Mouse (Mus musculus) heart, adult 8-10 months (tissue): ENCODE measurements around the gene Gnptg. TPM values are rescaled to one million over a fixed set of nuclear protein-coding genes. Genes with fewer than 3 reads are reported as not detected.
"Not testable (repeated sequence)": the region's sequence is repeated elsewhere in the genome, so short reads cannot be mapped to it uniquely, and the experiment has no call there.

Experiments used
- DNase-seq: peaks from one replicate; pipeline ENCODE4 v3.0.0; 2022; ENCODE audit warnings: low spot score
- total RNA-seq, 4 experiments: library from RNA; stranded (reverse); gene quantifications; 2 replicates each; pipeline ENCODE4 v1.2.4; 2022

Gnptg gene
- total RNA-seq, 4 experiments from 2014 or later = 11.6 to 17.1 (median 14.5) TPM

DNA sequence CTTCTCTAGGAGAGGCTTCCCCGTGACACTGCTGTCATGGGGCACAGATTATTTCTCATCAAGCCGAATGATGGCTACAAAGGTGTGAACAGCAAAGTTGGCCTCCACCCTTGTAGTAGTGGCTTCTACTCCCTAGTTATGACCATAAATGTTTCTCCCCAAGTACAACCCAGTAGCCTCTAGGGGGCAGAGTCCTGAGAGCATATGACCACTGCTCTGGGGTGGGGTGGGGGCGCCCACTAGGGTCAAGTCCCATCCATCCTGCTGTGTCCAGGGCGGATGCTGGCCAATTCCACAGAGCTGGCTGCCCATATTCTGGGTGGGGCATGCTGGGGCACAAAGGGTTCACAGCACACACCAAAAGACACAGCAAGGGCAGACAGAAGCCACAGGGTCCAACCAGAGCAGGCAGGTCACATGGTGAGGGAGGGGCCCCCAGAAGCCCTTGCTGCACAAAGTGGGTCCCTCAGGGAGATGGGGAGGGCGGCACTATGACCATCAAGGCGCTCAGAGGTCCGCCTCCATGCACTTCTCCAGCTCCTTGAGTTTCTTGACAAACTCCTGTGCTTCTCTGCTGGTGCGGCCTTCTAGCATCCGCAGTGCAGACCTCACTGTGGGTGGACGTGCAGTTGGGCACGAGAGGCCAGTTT lies 3.3 kb upstream of the Gnptg start:
- DNase-seq = no peak

DNA sequence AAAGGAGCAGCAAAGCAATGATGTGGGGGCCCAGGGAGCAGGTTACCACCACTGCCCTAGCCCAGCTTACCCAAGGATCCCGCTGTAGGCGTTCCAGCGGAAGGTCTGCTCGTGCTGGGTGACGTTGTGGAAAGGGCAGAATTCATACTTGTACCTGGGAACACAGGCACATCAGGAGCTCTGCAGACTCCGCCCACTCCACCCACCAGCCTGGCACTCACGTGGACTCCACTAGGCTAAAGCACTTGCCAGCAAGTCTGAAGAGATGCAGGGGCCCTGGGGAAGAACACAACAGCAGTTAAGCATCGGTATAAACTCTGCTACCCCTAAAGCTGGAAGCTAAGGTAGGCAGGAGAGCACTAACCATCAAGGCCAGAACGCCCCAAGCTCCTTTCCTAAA lies 4.3 kb downstream of the Gnptg start:
- DNase-seq = no peak

- not testable (repeated sequence) for DNase-seq
These were observed 8.3 kb downstream of the Gnptg start for GRCm38 (mm10) chr17:25231621-25232020.

- DNase-seq = no peak
These were observed 9.2 kb downstream of the Gnptg start for GRCm38 (mm10) chr17:25230700-25231099.

DNA sequence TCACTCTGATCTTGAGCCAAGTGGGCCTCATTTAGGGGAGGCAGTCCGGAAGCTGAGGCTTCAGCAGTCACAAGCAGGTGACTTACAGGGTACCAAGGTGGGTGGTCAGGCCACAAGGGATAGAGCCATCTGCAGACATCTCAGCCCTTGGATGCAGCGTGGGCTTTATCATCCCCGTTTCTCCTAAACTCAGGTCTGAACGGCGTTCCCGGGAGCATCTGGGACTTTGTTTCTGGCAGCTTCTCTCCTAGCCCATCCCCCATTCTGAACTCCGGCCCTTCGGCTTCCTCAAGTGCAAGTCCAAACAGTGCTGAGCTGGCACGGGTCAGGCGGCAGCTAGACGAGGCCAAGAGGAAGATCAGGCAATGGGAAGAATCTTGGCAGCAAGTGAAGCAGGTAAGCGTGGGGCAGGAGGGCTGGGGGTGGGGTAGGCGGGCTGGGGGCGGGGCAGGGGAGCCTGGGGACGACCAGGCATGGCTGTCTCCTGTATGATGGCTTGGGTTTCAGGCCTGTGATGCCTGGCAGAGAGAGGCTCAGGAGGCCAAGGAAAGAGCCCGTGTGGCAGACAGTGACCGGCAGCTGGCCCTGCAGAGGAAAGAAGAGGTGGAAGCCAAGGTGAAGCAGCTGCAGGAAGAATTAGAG lies 9.8 kb downstream of the Gnptg start:
- not testable (repeated sequence) for DNase-seq

DNA sequence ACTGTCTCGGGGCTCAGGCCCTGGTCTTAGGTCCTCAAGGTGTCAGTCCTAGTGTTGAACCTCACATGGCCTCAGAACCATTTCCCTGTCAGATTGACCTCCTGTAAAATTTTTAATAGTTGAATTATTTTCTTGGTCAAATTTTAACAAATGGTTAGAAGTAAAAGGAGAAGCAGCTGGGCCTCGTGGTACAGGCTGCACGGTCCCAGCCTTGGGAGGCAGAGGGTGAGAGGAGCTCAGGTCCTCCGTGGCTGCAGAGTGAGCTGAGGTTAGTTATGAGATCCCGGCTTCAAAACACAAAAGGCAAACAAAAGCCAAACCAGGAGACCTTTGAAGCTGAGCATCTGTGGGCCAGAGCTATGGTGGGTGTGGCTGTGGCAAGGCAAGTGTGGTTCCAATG lies 11.9 kb downstream of the Gnptg start:
- no peak for DNase-seq

DNA sequence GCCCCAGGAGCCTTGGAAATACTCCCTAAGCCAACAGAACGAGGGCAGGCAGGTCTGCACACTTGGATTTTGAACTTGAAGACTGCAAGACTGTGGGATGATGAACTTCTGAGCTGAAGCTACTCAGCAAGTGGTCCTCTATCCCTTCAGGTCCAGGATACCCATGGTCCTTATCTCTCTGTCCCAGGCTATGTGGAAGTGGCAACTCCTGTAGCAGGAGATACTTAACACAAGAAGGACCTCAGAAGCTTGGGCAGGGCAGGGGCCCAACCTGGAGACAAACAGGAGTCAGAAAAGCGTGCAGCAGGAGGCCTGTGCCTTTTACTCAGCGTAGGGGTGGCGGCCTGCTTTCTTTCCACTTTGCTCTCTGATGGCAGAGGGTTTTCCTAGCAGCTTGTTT lies 14.3 kb downstream of the Gnptg start:
- no peak for DNase-seq

DNA sequence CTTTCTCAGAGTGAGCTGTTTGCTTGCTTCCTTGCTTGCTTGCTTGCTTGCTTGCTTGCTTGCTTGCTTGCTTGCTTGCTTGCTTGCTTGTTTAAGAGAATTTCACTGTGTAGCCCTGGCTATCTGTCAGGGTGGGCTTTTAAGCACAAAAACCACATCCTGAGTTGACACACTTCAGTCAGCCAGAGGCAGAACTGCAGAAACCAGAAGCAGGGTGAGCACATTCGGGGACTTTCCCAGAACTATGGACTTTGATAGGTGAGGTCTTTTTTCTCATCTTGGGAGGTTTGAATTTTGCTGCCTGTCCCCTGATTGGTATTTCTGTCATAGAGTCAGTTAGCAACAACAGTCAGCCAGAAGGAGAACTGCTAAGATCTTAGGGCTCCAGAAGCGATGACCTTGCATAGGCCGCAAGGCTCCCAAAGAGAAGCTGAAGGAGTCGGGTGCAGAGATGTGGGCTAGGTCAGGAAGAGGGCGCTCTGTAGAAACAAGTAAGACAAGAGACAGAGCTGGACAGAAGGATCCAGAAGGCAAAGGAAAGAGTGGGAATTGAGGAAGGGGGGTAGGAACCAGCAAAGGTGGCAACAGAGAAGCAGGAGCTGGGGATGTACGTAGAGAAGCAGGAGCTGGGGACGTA lies 15.2 kb downstream of the Gnptg start:
- DNase-seq = no peak

GRCm38 (mm10) chr17:25222951-25223601 lies 16.8 kb downstream of the Gnptg start:
- no peak for DNase-seq

DNA sequence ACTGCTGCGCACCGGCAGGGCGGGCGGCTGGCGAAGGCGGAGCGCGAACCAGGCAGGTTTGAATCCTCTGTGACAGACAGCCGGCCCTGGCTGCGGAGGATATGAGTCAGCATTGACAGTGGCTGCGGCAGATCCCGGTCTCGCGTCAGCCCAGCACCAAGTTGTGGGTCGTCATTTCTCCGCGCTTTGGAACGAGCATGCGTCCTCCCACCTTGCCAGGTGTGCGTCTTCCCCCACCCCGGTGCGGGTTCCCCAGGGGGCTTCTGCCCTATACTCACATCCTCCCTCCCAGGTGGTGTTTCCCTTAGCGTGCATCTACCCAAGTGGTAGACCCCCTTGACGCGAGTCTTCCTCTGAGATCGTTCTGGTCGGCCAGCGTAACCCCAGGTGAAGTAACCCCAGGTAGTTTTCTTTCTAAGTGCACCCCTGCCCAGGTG lies 17.4 kb downstream of the Gnptg start:
- DNase-seq = not testable (repeated sequence)

DNA sequence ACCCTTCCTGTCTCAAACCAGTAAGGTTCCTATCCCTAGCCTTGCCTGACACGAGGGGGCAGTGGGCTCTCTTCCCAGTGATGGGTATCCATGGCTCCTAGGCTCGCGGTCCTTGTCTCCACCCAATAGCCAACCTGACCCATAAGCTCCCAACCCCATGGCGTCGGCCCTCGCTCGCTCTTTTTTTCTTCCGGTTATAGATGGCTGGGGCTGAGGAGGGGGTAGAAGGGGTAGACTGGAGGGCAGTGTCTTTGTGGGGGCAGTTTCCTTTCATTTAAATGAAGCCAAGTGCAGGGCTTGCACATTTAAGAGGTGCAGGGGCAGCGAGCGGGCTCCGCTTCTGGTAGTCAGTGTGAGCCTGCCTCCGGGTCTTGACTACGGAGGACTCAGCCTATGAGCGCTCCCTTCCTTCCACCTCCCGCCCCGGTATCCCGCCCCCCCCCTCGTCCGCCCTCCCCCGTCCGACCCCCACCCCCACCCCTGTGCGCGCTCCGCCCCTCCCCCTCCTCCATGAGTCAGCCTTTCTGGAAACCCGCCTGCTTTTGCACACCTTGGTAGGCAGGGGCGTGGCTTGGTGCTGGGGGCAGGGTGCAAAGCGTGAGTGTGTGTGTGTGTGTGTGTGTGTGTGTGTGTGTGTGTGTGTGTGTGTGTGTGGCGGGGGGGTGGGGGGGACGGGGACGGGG lies 18.0 kb downstream of the Gnptg start:
- no peak for DNase-seq

DNA sequence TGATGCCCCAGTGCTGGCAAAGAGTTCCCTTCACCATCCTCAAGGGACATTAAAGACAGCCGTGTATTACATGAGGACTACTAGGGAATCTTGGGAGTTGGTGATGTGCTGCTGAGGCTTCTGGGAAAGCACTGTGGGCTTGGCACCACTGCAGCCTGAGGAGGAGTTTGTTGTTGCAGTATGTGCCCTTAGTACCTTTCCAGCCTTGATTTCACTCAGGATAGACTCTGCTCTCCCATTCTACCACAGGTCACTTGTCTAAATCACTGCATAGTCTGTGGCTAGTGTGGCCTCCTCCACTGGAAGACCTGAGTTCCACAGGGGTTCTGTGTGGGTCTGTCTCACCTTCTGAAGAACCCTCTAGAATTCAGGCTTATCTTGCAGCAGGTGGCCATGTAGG lies 19.2 kb downstream of the Gnptg start:
- DNase-seq = no peak

DNA sequence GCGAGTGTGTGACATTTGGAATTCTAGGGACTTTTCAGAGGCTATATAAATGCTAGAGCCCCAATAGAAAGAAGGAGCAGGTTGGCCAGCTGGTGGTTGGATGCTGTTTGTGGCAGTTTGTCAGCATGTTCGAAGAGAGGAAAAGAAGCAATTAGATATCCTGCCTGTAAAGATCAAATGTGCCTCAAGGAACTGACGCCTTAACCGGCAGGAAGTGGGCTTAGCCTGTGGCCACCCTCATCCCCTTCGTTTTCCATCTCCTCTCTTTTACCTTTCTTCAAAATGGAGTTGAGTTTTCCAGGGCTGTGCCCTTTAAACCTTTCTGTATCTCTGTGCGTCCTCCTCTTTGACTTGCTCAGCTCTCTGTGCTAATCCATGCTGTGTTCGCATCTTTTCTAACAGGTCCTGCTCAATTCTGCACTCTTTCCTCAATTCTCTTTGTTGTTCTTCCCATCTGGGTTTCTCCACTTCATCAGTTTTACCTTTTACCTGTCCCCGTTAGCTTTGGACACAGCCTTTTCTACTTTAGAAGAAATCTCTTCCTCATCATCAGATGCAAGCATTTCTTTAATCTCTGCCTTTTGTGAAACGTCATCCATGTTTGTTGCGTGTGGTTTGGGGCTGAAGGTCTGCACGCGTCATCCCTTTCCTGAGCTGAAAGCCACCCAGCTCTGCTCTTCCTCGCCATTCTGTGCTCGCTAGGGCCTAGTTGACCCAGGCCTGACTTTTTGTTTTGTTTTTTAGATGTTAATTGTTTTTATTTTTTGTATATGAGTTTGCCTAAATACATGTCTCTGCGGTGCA lies 20.2 kb downstream of the Gnptg start:
- no peak for DNase-seq

DNA sequence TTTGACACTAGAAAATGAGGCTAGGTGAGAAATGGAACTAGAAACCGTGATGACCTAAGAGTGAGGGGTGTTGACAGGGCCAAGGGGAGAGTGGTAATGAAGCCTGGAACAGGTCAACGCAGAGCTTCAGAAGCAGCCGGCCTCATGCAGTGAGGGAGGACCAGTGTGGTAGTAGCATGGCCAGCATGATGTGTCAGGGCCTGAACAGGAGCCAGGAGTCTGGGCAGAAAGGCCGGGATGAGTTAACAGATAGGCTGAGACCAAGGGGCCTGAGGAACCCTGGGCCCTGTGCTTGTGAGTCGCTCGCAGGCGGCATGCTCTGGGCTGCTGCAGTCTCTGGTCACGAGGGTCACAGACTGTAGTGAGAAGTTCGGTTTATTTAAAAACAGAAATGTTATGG lies 21.0 kb downstream of the Gnptg start:
- DNase-seq = no peak

GRCm38 (mm10) chr17:25215431-25215830 lies 24.5 kb downstream of the Gnptg start:
- no peak for DNase-seq

DNA sequence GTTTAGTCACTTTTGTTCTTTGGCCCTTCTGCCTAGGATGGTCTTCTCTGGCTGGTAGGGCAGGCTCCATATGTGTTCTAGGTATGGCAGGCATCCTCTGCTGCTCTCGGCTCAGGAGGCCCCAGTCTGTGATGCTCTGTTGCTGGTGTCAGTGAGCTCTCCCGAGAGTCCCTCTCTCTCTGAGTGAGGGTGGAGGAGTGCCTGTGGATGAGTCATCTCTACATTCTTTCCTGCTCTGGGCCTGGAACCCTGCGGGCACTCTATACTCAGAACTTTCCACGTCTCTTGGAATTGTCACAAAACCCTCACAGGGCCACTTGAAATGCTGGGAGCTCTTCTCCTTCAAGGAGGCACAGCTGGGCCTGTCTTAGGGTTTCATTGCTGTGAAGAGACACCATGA lies 28.2 kb downstream of the Gnptg start:
- DNase-seq = no peak

DNA sequence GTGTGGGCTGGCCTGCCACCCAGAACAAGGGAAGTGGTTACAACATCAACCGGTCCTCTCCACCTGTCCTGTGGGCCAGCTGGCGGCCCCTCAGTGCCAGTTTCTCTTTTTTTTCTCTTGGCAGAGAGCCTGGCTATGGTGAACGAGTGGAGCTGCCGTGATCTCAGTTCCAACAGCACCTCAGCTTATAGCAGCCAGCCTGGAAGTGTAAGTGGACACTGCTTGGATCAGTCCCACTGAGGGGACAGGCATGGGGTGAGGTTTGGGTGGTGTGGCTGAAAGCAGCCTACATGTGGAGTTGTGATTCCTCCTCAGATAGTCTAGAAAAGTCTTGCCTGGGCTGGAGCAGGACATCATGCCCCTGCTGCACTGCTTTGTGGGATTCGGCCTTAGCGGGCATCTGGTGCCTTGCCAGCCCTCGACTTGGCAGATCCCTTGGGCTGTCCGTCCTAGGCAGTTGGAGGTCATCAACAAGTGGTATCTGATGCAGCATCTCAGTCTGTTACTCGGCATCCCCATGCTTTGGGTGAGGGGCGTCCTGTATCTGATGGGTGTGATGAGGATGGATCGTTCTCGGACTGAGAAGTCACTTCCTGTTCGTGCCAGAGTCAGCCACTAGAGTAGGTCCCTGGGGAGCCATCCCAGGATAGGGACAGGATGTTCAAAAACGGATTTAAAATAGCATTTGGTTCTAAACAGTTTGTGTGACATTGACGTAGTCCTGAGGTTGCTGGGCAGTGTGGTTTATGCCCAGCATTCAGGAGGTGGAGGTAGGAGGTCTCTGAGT lies 29.1 kb downstream of the Gnptg start:
- DNase-seq = peak; percentile 64

DNA sequence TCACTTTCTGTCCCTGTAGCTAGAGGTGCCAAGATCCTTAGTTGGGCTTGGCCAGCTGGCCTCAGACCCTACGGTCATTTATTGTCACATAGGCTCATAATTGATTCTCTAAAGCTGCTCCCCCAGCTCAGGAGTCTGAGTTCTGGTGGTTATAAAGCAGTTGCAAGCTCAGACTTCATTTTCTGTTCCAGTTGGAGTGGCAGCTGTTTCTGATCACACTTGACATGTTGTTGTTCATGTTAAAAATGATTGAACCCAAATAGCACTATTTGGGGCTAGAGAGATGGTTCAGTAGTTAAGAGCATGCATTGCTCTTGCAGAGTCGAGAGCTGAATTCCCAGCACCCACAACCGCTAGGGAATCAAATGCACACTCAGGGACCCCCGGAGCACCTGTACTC lies 29.9 kb downstream of the Gnptg start:
- no peak for DNase-seq

GRCm38 (mm10) chr17:25202401-25202800 lies 37.5 kb downstream of the Gnptg start:
- DNase-seq = no peak

GRCm38 (mm10) chr17:25189091-25189490 lies 50.8 kb downstream of the Gnptg start:
- DNase-seq = no peak
